Mouse (Mus musculus): Measurements from ENCODE around the gene Sntb2. TPM values are rescaled to one million over a fixed set of nuclear protein-coding genes. Genes with fewer than 3 reads are reported as not detected.
A peak's percentile ranks its signal among the peaks of the same experiment; 100 is the strongest.
"Not testable (repeated sequence)": the region's sequence is repeated elsewhere in the genome, so short reads cannot be mapped to it uniquely, and the experiment has no call there.

Sntb2 gene
- total RNA-seq, 2 experiments from 2014 or later, result 12.5 to 16.8 TPM

DNA sequence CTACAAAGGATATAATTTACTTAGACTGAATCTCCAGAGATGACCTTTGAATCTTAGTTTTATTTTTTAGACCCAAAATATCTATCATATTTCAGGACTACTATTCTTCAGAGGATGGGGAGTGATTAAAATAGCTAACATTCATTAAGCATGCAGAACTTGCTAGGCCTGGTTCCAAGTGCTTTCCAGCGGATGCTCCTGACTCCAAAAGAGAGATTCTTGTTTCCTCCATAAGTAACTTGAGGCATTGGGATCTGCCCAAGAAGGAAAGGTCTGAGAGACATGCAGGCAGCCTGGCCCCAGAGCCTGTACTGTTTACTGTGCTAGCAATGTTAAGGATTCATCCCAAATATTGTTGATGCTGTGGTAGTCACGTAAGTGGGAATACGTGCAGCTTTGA is 26.8 kb downstream of the Sntb2 start:
- intact Hi-C loops (cut with DNase I), result no loop called here
- peak in 1 of 2 experiments; percentile 58 for DNase-seq (ENCODE audit: low spot score in 2 of 2)

- no peak for DNase-seq (ENCODE audit: low spot score in 2 of 2)
- intact Hi-C loops (cut with DNase I), result no loop called here
Measured at GRCm38 (mm10) chr8:106963365-106963764, 27.8 kb downstream of the Sntb2 start.

DNA sequence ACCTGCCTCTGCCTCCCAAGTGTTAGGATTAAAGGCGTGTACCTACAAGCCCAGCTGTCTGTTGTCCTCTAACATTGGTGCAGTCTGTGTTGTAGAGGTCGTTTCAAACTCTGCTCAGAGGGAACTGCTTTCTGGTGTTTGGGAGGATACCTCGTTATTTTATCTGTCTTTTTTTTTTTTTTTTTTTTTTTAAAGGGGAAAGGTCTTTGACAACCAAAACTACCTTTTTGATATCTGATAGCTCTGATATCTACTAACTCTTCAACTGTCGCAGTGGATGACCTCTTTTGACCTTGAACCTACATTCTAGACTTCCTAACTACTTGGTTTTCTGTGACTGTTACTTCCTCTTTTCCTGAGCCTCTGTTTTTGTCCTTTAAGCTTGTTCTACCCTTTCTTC is 29.0 kb downstream of the Sntb2 start:
- intact Hi-C loops (cut with DNase I), result no loop called here
- DNase-seq (ENCODE audit: low spot score in 2 of 2), result no peak

GRCm38 (mm10) chr8:106969964-106970363 is 34.4 kb downstream of the Sntb2 start:
- intact Hi-C loops (cut with DNase I), result no loop called here
- no peak for DNase-seq (ENCODE audit: low spot score in 2 of 2)

DNA sequence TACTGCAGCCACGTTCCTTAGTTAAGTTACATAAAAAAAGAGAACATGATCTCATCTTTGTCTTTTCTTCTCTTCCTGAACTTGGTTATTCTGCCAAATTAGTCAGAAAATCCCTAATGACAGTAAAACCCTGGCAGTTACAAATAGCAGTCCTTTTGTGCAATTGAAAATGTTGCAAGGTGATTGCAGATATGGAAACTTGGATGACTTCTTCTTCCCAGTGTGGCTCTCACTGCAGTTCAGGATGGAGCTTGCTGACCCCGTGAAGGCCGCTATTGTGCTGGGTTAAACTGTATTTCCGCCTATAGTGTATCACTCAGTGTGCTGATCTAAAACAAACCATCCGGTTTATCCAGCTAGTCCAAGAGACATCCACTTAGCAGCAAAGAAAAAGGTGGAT is 36.4 kb downstream of the Sntb2 start:
- no peak for DNase-seq (ENCODE audit: low spot score in 2 of 2)
- intact Hi-C loops (cut with DNase I), result no loop called here

- intact Hi-C loops (cut with DNase I), result no loop called here
- DNase-seq (ENCODE audit: low spot score in 2 of 2), result no peak
Measured at GRCm38 (mm10) chr8:106972538-106973264, 37.2 kb downstream of the Sntb2 start.

GRCm38 (mm10) chr8:106973526-106973925 is 38.0 kb downstream of the Sntb2 start:
- intact Hi-C loops (cut with DNase I), result not testable (repeated sequence)

GRCm38 (mm10) chr8:106974754-106975153 is 39.2 kb downstream of the Sntb2 start:
- intact Hi-C loops (cut with DNase I), result no loop called here

More at GRCm38 (mm10) chr8:106973526-106973925, 38.0 kb downstream of the Sntb2 start:
- not testable (repeated sequence) for DNase-seq (ENCODE audit: low spot score in 2 of 2)

GRCm38 (mm10) chr8:106975764-106976163 is 40.2 kb downstream of the Sntb2 start:
- intact Hi-C loops (cut with DNase I), result no loop called here
- no peak for DNase-seq (ENCODE audit: low spot score in 2 of 2)

More at GRCm38 (mm10) chr8:106974754-106975153, 39.2 kb downstream of the Sntb2 start:
- DNase-seq (ENCODE audit: low spot score in 2 of 2), result no peak

GRCm38 (mm10) chr8:106976436-106976835 is 40.9 kb downstream of the Sntb2 start:
- no peak for DNase-seq (ENCODE audit: low spot score in 2 of 2)
- intact Hi-C loops (cut with DNase I), result no loop called here

- intact Hi-C loops (cut with DNase I), result no loop called here
- DNase-seq (ENCODE audit: low spot score in 2 of 2), result peak in 1 of 2 experiments; percentile 27
Measured at GRCm38 (mm10) chr8:106978755-106979251, 43.3 kb downstream of the Sntb2 start.

DNA sequence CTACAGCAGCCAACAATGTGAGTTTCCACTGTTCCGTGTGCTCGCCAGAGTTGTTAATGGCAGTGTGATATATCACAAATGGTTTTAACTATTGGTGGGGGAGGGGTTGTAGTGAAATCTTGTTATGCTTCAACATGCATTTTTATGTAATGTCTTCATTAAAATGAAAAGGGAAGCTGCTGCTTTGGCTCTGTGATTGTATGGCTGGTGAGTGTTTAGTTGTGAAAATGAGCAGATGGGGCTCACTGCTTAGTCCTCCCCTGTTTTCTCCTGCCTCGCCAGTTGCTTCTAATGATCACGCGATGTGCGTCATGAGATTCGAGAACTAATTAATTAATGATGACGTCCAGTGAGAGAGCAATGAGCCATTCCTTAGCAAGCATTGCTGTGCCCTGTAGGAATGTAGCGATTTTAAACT is 49.9 kb downstream of the Sntb2 start:
- intact Hi-C loops (cut with DNase I), result no loop called here
- DNase-seq (ENCODE audit: low spot score in 2 of 2), result peak; percentile 21 to 39

GRCm38 (mm10) chr8:106985951-106986350 is 50.4 kb downstream of the Sntb2 start:
- intact Hi-C loops (cut with DNase I), result no loop called here
- no peak for DNase-seq (ENCODE audit: low spot score in 2 of 2)

DNA sequence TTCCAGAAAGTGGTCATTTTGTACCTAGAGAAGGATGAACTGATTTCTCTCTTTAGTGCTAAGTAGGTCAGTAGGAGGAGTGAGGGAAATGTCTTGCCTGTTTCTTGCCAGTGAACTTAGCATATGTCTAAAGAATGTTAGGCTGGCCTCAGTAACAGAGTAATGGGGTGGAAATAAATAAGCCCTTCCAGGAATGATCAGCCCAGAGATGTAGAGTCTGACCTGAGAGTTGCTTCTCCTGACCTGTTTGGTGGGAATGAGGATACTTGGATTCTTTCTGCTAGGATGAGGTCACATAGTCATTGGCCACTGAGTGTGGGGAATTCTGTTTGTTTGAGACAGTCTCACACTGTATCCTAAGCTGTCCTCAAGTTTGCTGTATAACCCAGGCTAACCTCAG is 52.0 kb downstream of the Sntb2 start:
- DNase-seq (ENCODE audit: low spot score in 2 of 2), result no peak
- intact Hi-C loops (cut with DNase I), result no loop called here

DNA sequence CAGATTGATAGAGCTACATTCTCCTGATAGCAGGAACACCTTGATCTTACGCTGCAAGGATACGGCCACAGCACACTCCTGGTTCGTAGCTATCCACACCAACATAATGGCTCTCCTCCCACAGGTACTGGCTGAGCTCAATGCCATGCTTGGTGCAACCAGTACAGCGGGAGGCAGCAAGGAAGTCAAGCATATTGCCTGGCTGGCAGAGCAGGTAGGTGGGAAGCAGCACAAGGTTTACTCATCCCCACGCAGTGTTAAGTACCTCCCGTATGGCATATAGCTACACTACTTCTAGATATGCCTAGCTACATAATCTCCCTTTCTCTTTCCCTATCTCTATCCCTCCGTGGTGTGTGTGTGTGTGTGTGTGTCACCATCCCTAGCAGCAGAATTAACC is 55.8 kb downstream of the Sntb2 start:
- peak in 1 of 2 experiments; percentile 65 for DNase-seq (ENCODE audit: low spot score in 2 of 2)
- intact Hi-C loops (cut with DNase I), result no loop called here

DNA sequence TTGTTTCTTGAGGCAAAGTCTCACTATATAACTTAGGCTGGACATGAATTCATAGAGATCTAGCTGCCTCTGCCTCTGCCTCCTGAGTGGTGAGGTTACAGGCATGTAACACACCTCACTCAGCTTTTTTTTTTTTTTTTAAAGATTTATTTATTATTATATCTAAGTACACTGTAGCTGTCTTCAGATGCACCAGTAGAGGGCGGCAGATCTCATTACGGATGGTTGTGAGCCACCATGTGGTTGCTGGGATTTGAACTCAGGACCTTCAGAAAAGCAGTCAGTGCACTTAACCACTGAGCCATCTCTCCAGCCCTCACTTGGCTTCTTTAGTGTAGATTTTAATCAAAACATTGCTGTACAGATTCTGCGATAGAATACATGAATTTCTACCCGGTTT is 60.8 kb downstream of the Sntb2 start:
- intact Hi-C loops (cut with DNase I); DNase-seq (ENCODE audit: low spot score in 2 of 2): not testable (repeated sequence)

- intact Hi-C loops (cut with DNase I), result no loop called here
- DNase-seq (ENCODE audit: low spot score in 2 of 2), result no peak
Measured at GRCm38 (mm10) chr8:106997416-106997815, 61.9 kb downstream of the Sntb2 start.

DNA sequence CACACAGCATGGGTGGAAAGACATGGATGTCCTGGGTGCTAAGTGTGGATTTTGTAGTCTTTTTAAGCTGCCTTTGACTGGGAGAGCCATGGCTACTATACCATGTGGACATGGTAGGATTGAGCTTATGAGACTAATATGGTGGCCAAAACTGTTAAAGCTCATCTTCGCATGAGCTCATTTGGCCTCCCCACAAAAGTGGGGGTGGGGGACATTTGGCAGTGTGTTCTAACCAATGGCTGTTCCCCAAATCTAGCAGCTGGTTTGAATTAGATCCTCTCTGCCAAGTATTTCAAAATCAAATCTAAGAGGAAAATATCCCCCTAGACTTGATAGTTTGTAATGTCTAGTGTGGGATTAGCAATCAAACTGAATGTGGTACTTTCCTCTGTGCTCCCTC is 63.5 kb downstream of the Sntb2 start:
- intact Hi-C loops (cut with DNase I), result no loop called here
- DNase-seq (ENCODE audit: low spot score in 2 of 2), result no peak

DNA sequence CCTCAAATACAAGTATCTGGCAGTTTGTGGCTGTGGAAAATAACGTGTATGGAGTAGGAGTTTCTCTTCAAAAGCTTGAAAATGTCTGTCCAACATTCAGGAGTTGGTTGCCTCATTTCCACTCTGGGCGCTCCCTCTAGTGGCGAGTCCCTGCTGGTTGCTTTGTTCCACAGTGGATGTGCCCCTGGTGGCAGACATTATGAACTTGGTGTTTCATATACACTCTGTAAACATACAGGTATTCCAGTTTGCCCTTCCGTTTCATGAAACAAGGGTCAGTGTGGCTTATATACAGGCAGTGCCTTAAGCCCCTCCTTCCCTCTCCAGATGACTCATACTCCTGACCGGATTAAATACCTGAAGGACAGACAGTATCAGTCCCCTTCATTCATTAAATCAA is 67.0 kb downstream of the Sntb2 start:
- intact Hi-C loops (cut with DNase I), result loop anchor here (1.0 to 5.0 kb wide), 3 partner anchors 75 to 304 kb away; no protein-coding TSS in a partner anchor

GRCm38 (mm10) chr8:107007795-107008194 is 72.2 kb downstream of the Sntb2 start:
- intact Hi-C loops (cut with DNase I), result no loop called here
- DNase-seq (ENCODE audit: low spot score in 2 of 2), result peak; percentile 31 to 70

More for the DNA sequence above, 67.0 kb downstream of the Sntb2 start:
- peak; percentile 84 to 92 for DNase-seq (ENCODE audit: low spot score in 2 of 2)

DNA sequence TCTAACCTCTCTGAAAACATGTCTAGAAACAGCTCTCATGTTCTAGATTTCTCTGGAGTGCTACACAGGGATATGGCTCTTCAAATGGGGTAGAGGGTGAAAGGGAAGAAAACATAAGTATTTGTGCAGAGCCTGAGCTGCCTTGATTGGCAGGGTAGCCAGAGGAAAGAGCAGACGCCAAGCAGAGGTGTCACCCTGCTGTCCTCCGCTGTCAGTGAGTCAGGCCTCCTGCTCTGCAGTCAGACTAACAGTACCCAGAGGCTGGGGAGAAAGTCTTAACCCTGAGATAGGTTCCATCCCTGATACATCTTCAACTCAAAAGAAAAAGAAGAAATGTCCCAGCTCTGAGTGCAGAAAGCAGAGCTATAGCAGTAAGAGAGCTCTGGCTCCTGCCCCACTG is 77.1 kb downstream of the Sntb2 start:
- intact Hi-C loops (cut with DNase I), result no loop called here
- DNase-seq (ENCODE audit: low spot score in 2 of 2), result no peak
